ENCODE assay signal across 9 mouse cellular contexts in genomic region chr11:50587026-50587425, GRCm38 (mm10). TPM values are rescaled to one million over a fixed set of nuclear protein-coding genes. Genes with fewer than 3 reads are reported as not detected.
DNase-seq lines count a peak whose midpoint lies in the region; ATAC-seq and TF ChIP-seq lines count a peak whose summit lies in the region.
"Had no signal": no experiment of that assay in that cellular context is flagged by ENCODE, and none has a peak within 500 bp of the region (broad histone marks: within the 10 kb centered on the region; RNA-seq: fewer than 3 reads in every experiment).

No protein-coding gene starts in this region.

- H3K4me2 ChIP-seq in hindbrain, embryonic 11.5 days (replicated peaks; ENCODE audit: low read depth, low read length): no peak overlapping the region
- H3K4me2 ChIP-seq in hindbrain, embryonic 12.5 days (replicated peaks): no peak overlapping the region
- H3K4me2 ChIP-seq: hindbrain, embryonic 15.5 days had no signal

- no peaks in the 10 kb centered on the region for H3K27me3 ChIP-seq in hindbrain, embryonic 11.5 days (ENCODE audit: control insufficient read depth, insufficient read depth, low read length)
- no peaks in the 10 kb centered on the region for H3K27me3 ChIP-seq in hindbrain, embryonic 12.5 days
- no peaks in the 10 kb centered on the region for H3K27me3 ChIP-seq in spleen, adult 2 months (ENCODE audit: control insufficient read depth, insufficient read depth, low read length)
- H3K27me3 ChIP-seq: hindbrain, embryonic 15.5 days had no signal

- no peak overlapping the region for H3K9ac ChIP-seq in hindbrain, embryonic 11.5 days (ENCODE audit: low read depth, low read length)
- H3K9ac ChIP-seq in hindbrain, embryonic 12.5 days: no peak overlapping the region
- H3K9ac ChIP-seq: hindbrain, embryonic 15.5 days had no signal

- peak; percentile 46 for DNase-seq in hindbrain, embryonic 11.5 days (ENCODE audit: low spot score)
- peak in 1 of 2 experiments; percentile 26 for DNase-seq in spleen, adult 2 months (ENCODE audit: low read depth in 1 of 2, low spot score in 2 of 2)
- DNase-seq in spleen, postnatal 36 days (ENCODE audit: low spot score in 2 of 2): no peak
- peak; percentile 30 for DNase-seq in embryo, embryonic 10 days (ENCODE audit: low spot score)
- peak; percentile 21 for DNase-seq in kidney, postnatal 14 days
- peak; percentile 36 for DNase-seq in right cerebral cortex, postnatal 4 days
- DNase-seq in spleen, postnatal 4 days (ENCODE audit: low spot score in 2 of 2): no peak

- no peaks in the 10 kb centered on the region for H3K4me1 ChIP-seq in hindbrain, embryonic 11.5 days (replicated peaks; ENCODE audit: control insufficient read depth, insufficient read depth, low read length)
- no peaks in the 10 kb centered on the region for H3K4me1 ChIP-seq in hindbrain, embryonic 12.5 days
- no peaks in the 10 kb centered on the region for H3K4me1 ChIP-seq in spleen, adult 2 months (ENCODE audit: control insufficient read depth, insufficient read depth, insufficient read length)
- H3K4me1 ChIP-seq: hindbrain, embryonic 15.5 days had no signal

- H3K4me3 ChIP-seq in hindbrain, embryonic 11.5 days (ENCODE audit: low read depth, low read length): no peak overlapping the region
- H3K4me3 ChIP-seq in hindbrain, embryonic 12.5 days: no peak overlapping the region
- H3K4me3 ChIP-seq in spleen, adult 2 months (ENCODE audit: extremely low read depth, insufficient read depth, insufficient read length): no peak overlapping the region
- H3K4me3 ChIP-seq: hindbrain, embryonic 15.5 days had no signal

- no peak for TF ChIP-seq POLR2A in spleen, adult 2 months (IDR thresholded peaks at IDR 0.05; ENCODE audit: low read depth, low read length)

- no peaks in the 10 kb centered on the region for H3K9me3 ChIP-seq in hindbrain, embryonic 11.5 days (ENCODE audit: control insufficient read depth, low read length)
- H3K9me3 ChIP-seq in hindbrain, embryonic 12.5 days (replicated peaks): no peaks in the 10 kb centered on the region
- H3K9me3 ChIP-seq: hindbrain, embryonic 15.5 days had no signal

- TF ChIP-seq CTCF in spleen, adult 2 months (IDR thresholded peaks at IDR 0.05; ENCODE audit: extremely low read depth, insufficient read depth, insufficient read length, insufficient replicate concordance): peak; percentile 46; the same call in 1 of the 2 replicates

- no peak for ATAC-seq in hindbrain, embryonic 11.5 days (ENCODE audit: low FRiP score)
- ATAC-seq in hindbrain, embryonic 12.5 days (ENCODE audit: low FRiP score): no peak

- H3K27ac ChIP-seq in hindbrain, embryonic 11.5 days (ENCODE audit: low read depth, low read length): no peak overlapping the region
- no peak overlapping the region for H3K27ac ChIP-seq in hindbrain, embryonic 12.5 days
- H3K27ac ChIP-seq in spleen, adult 2 months (ENCODE audit: insufficient read depth, low read length): no peak overlapping the region
- H3K27ac ChIP-seq: hindbrain, embryonic 15.5 days had no signal

- no peaks in the 10 kb centered on the region for H3K36me3 ChIP-seq in hindbrain, embryonic 11.5 days (ENCODE audit: control insufficient read depth, insufficient read depth, low read length)
- H3K36me3 ChIP-seq in hindbrain, embryonic 12.5 days: no peaks in the 10 kb centered on the region
- no peaks in the 10 kb centered on the region for H3K36me3 ChIP-seq in spleen, adult 2 months (ENCODE audit: control insufficient read depth, insufficient read depth, low read length)
- H3K36me3 ChIP-seq: hindbrain, embryonic 15.5 days had no signal

- 54% methylated on average over 7 of the region's 7 CpGs for WGBS in hindbrain, embryonic 11.5 days
- WGBS in hindbrain, embryonic 12.5 days: 46% methylated on average over 7 of the region's 7 CpGs
- 32% methylated on average over 7 of the region's 7 CpGs for WGBS in spleen, adult 2 months

RNA-seq across cellular contexts. Expression of gene Adamts2, which starts 14.9 kb away (rescaled TPM):
- 1.8 and 2.4 TPM in 2 replicates for polyA plus RNA-seq in hindbrain, embryonic 11.5 days (2014; fragmentation: Nextera tagmentation; extraction: Ambion mirVana)
- 7.1 and 9.0 TPM in 2 replicates for polyA plus RNA-seq in hindbrain, embryonic 12.5 days (2016; fragmentation: Nextera tagmentation; extraction: Ambion mirVana)
- polyA plus RNA-seq in spleen, adult 2 months (2012; rRNA removed): 3.1 and 4.1 TPM in 2 replicates

Comparison
In these comparisons a context has a peak if more than half of its experiments do, and no peak if none do; other contexts are left out.
1. DNase-seq: peak in hindbrain, embryonic 11.5 days (single experiment), embryo, embryonic 10 days (single experiment), kidney, postnatal 14 days (single experiment) and right cerebral cortex, postnatal 4 days (single experiment); none in spleen, postnatal 36 days (0 of 2) and spleen, postnatal 4 days (0 of 2).